Mouse (Mus musculus) adrenal gland, postnatal 14 days (tissue): ENCODE results near the gene Olfr502. TPM values are rescaled to one million over a fixed set of nuclear protein-coding genes. Genes with fewer than 3 reads are reported as not detected.
"Not testable (repeated sequence)": the region's sequence is repeated elsewhere in the genome, so short reads cannot be mapped to it uniquely, and the experiment has no call there.

Experiments used
- DNase-seq: peaks from one replicate; pipeline ENCODE4 v3.0.0; 2021; ENCODE audit warnings: mixed read lengths
- long read RNA-seq, 2 experiments: library from polyadenylated mRNA; stranded (forward); transcript quantifications; one replicate each; pipeline ENCODE4 v2.0.0; 2021
- total RNA-seq: library from RNA; stranded (reverse); gene quantifications from 2 replicates; pipeline ENCODE4 v1.2.3, GENCODE M21; 2021

Olfr502 gene
- total RNA-seq: not detected in 2 replicates
- long read RNA-seq, experiment 1: 0 reads
- long read RNA-seq, experiment 2: 0 reads

DNA sequence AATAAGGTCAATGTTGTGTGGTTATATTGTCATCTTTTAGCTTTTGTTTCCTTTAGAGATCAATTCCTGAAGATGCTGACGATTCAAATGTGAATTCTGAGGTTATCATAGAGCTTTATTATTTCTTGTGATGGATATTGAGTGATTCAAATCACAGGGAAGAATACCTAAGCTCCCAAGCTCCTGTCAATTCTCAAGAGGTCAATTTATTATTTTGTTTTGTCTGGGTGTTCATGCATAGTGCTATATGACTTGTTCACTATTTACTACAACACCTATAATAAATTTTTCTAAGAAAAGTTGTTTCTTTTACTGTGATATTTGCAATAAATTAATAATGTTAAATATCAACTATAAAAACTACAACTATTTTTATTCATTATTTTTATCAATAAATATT, at the start of gene Olfr502:
Olfr502 (minus strand) TSS at position 101 of the 400 bp plus-strand sequence.
- no peak for DNase-seq

DNA sequence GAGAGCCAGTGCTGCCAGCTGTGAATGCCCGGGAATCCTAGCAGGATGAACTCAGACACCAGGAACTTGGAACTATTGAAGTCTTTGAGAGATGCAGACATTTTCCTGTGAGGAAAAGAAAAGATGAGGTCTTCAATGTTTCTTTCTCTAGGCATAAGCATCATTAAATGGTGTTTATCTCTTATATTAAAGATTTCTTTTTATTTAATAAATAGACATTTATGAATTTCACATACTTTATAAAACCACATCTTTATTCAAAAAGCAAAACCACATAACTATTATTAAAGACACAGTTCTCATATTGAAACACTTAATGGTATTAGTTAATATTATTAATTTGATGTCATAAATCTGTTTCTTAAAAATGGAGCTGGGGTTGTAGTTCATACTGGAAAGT, 40.8 kb upstream of the Olfr502 start, which contains the start of gene Olfr504:
Olfr504 (minus strand) TSS at position 101 of the 400 bp plus-strand sequence.
- no peak for DNase-seq

DNA sequence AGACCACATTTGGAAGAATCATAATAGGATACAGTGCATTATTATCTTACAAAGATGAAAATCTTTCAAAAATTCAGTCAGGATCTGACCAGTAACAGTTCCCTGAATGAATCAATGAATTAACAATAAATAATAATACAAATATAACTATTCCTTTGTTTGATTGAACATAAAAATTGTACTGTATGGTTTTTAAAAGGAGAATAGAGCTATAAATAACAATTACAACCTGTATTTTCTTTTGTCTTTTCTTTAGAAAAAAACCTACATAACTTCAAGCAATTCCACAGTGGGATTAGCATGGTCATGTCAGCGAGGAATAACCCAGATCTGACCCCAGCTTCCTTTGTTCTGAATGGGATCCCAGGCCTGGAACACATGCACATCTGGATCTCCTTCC, 19.4 kb upstream of the Olfr502 start, which contains the start of gene Olfr503:
Olfr503 (plus strand) TSS at position 301 of the 400 bp plus-strand sequence.
- not testable (repeated sequence) for DNase-seq

DNA sequence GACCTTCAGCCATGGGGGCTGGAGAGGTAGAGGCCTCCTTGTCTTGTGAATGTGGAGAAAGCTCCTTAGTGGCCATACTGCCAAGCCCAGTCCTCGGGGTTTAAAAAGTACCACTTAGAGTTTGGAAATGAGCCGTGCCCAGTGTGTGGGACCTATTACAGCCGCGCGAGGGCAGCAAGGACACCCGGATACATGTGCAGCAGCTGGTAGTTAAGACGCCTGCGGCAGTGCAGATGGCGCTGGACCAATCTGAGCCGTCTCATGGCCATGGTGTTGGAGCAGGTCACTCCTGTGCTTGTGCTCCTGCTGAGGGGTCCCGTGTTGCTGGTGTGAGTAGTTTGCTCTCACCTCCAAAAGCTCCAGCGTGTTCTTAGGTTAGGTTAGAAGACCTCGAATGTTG, 17.6 kb upstream of the Olfr502 start:
- no peak for DNase-seq

Other genes with a start within 250 kb of the Olfr502 start
- gene Olfr490, start 236.1 kb downstream of the Olfr502 start, total RNA-seq: not detected in 2 replicates
- not detected in 2 replicates for gene Olfr491, start 211.6 kb downstream of the Olfr502 start, total RNA-seq
- gene Olfr492, start 201.4 kb downstream of the Olfr502 start, total RNA-seq: not detected in 2 replicates
- not detected in 2 replicates for gene Olfr493, start 178.1 kb downstream of the Olfr502 start, total RNA-seq
- gene Olfr494, start 159.7 kb downstream of the Olfr502 start, total RNA-seq: not detected in 2 replicates
- gene Olfr495, start 131.9 kb downstream of the Olfr502 start, total RNA-seq: not detected in 2 replicates
- not detected in 2 replicates for gene Olfr497, start 104.6 kb downstream of the Olfr502 start, total RNA-seq
- not detected in 2 replicates for gene Olfr498, start 59.7 kb downstream of the Olfr502 start, total RNA-seq
- gene Olfr503, start 19.5 kb upstream of the Olfr502 start, total RNA-seq: not detected in 2 replicates
- gene Olfr504, start 40.7 kb upstream of the Olfr502 start, total RNA-seq: not detected in 2 replicates
- gene Olfr506, start 85.7 kb upstream of the Olfr502 start, total RNA-seq: not detected in 2 replicates
- not detected in 2 replicates for gene Olfr507, start 96.7 kb upstream of the Olfr502 start, total RNA-seq
- gene Olfr508, start 104.9 kb upstream of the Olfr502 start, total RNA-seq: not detected in 2 replicates
- not detected in 2 replicates for gene Olfr509, start 126.8 kb upstream of the Olfr502 start, total RNA-seq
- not detected in 2 replicates for gene Olfr510, start 141.4 kb upstream of the Olfr502 start, total RNA-seq
- gene Olfr512, start 188.3 kb upstream of the Olfr502 start, total RNA-seq: not detected in 2 replicates
- not detected in 2 replicates for gene Olfr513, start 225.9 kb upstream of the Olfr502 start, total RNA-seq